In the genomic region with DNA sequence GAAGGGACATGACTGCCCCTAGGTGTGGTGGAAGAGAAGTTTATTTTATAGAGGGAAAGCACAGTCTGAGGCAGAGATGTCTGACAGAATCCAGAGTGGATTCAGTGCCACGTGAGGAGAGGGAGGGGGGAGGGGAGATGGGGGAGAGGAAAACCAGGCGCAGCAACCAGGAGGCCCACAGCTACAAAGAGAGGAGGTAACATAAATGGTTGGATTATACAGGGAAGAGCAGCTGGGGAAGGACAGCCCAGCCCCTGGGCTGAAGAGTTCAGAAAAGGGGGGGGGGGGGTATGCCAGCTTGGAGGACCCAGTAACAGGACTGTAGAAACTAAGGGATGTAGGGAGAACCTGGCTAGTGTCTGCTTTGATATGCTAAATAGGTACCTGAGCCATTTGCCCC, we compare ENCODE assay signal across 18 mouse cellular contexts. TPM values are rescaled to one million over a fixed set of nuclear protein-coding genes. Genes with fewer than 3 reads are reported as not detected.
DNase-seq lines count a peak whose midpoint lies in the region; ATAC-seq lines count a peak whose summit lies in the region.
"Had no signal": no experiment of that assay in that cellular context is flagged by ENCODE, and none has a peak within 500 bp of the region (broad histone marks: within the 10 kb centered on the region; RNA-seq: fewer than 3 reads in every experiment).

No protein-coding gene starts in this region.

- H3K9me3 ChIP-seq in forebrain, embryonic 11.5 days (ENCODE audit: control insufficient read depth, low read length) = no peaks in the 10 kb centered on the region
- H3K9me3 ChIP-seq in forebrain, embryonic 10.5 days = no peaks in the 10 kb centered on the region
- no peaks in the 10 kb centered on the region for H3K9me3 ChIP-seq in midbrain, embryonic 11.5 days (ENCODE audit: control insufficient read depth, low read length)
- no peaks in the 10 kb centered on the region for H3K9me3 ChIP-seq in midbrain, embryonic 10.5 days (replicated peaks)
- H3K9me3 ChIP-seq in intestine, embryonic 16.5 days (ENCODE audit: control insufficient read depth, low read length) = no peaks in the 10 kb centered on the region
- no peaks in the 10 kb centered on the region for H3K9me3 ChIP-seq in stomach, embryonic 15.5 days
- H3K9me3 ChIP-seq: forebrain, embryonic 15.5 days; limb, embryonic 15.5 days; neural tube, embryonic 13.5 days had no signal

- no peak overlapping the region for H3K9ac ChIP-seq in forebrain, embryonic 11.5 days (ENCODE audit: low read length)
- no peak overlapping the region for H3K9ac ChIP-seq in midbrain, embryonic 11.5 days (ENCODE audit: low read length)
- H3K9ac ChIP-seq in intestine, embryonic 16.5 days (ENCODE audit: low read depth, low read length) = no peak overlapping the region
- H3K9ac ChIP-seq in stomach, embryonic 15.5 days = no peak overlapping the region
- H3K9ac ChIP-seq: forebrain, embryonic 15.5 days; limb, embryonic 15.5 days; neural tube, embryonic 13.5 days had no signal

- H3K27me3 ChIP-seq in forebrain, embryonic 11.5 days (ENCODE audit: control insufficient read depth, insufficient read depth, low read length) = no peaks in the 10 kb centered on the region
- no peaks in the 10 kb centered on the region for H3K27me3 ChIP-seq in forebrain, embryonic 10.5 days (ENCODE audit: poor library complexity, severe bottlenecking)
- no peaks in the 10 kb centered on the region for H3K27me3 ChIP-seq in midbrain, embryonic 11.5 days (ENCODE audit: control insufficient read depth, insufficient read depth, low read length)
- H3K27me3 ChIP-seq in midbrain, embryonic 10.5 days (ENCODE audit: low read depth, poor library complexity, severe bottlenecking) = no peaks in the 10 kb centered on the region
- H3K27me3 ChIP-seq in intestine, embryonic 16.5 days (replicated peaks; ENCODE audit: control insufficient read depth, insufficient read depth, low read length) = no peaks in the 10 kb centered on the region
- no peaks in the 10 kb centered on the region for H3K27me3 ChIP-seq in stomach, embryonic 15.5 days (replicated peaks)
- H3K27me3 ChIP-seq: CH12.LX; forebrain, embryonic 15.5 days; limb, embryonic 15.5 days; neural tube, embryonic 13.5 days had no signal

- no peaks in the 10 kb centered on the region for H3K36me3 ChIP-seq in forebrain, embryonic 11.5 days (ENCODE audit: control insufficient read depth, insufficient read depth, low read length)
- peaks cover 3% of the 10 kb centered on the region; the same call in 1 of the 2 replicates for H3K36me3 ChIP-seq in forebrain, embryonic 10.5 days (replicated peaks)
- H3K36me3 ChIP-seq in midbrain, embryonic 11.5 days (ENCODE audit: control insufficient read depth, insufficient read depth, low read length) = no peaks in the 10 kb centered on the region
- no peaks in the 10 kb centered on the region for H3K36me3 ChIP-seq in midbrain, embryonic 10.5 days
- H3K36me3 ChIP-seq in intestine, embryonic 16.5 days (ENCODE audit: control insufficient read depth, insufficient read depth, low read length) = peaks cover 7% of the 10 kb centered on the region
- H3K36me3 ChIP-seq in stomach, embryonic 15.5 days = peaks cover 12% of the 10 kb centered on the region; the same call in 1 of the 2 replicates
- H3K36me3 ChIP-seq: forebrain, embryonic 15.5 days; neural tube, embryonic 13.5 days had no signal

- H3K4me1 ChIP-seq in forebrain, embryonic 11.5 days (replicated peaks; ENCODE audit: control insufficient read depth, insufficient read depth, low read length) = 0 out of 2 replicates have a peak, but pooled peaks cover 1% of the 10 kb centered on the region
- H3K4me1 ChIP-seq in forebrain, embryonic 10.5 days = peaks cover 28% of the 10 kb centered on the region
- H3K4me1 ChIP-seq in midbrain, embryonic 11.5 days (ENCODE audit: control insufficient read depth, insufficient read depth, low read length) = peaks cover 4% of the 10 kb centered on the region
- H3K4me1 ChIP-seq in midbrain, embryonic 10.5 days = peaks cover 48% of the 10 kb centered on the region
- H3K4me1 ChIP-seq in intestine, embryonic 16.5 days (ENCODE audit: control insufficient read depth, insufficient read depth, low read length) = no peaks in the 10 kb centered on the region
- H3K4me1 ChIP-seq in stomach, embryonic 15.5 days = no peaks in the 10 kb centered on the region
- H3K4me1 ChIP-seq: forebrain, embryonic 15.5 days; limb, embryonic 15.5 days had no signal

- H3K4me2 ChIP-seq in forebrain, embryonic 11.5 days (ENCODE audit: low read depth, low read length, severe bottlenecking) = no peak overlapping the region
- no peak overlapping the region for H3K4me2 ChIP-seq in midbrain, embryonic 11.5 days
- no peak overlapping the region for H3K4me2 ChIP-seq in intestine, embryonic 16.5 days (ENCODE audit: low read depth, low read length)
- H3K4me2 ChIP-seq in stomach, embryonic 15.5 days = no peak overlapping the region
- H3K4me2 ChIP-seq: forebrain, embryonic 15.5 days; limb, embryonic 15.5 days; neural tube, embryonic 13.5 days had no signal

- no peak overlapping the region for H3K27ac ChIP-seq in forebrain, embryonic 11.5 days (ENCODE audit: low read depth, low read length)
- H3K27ac ChIP-seq in forebrain, embryonic 10.5 days = no peak overlapping the region
- H3K27ac ChIP-seq in midbrain, embryonic 11.5 days (ENCODE audit: low read depth, low read length) = no peak overlapping the region
- no peak overlapping the region for H3K27ac ChIP-seq in midbrain, embryonic 10.5 days (replicated peaks)
- H3K27ac ChIP-seq in intestine, embryonic 16.5 days (ENCODE audit: low read length) = no peak overlapping the region
- no peak overlapping the region; the same call in 1 of the 2 replicates for H3K27ac ChIP-seq in stomach, embryonic 15.5 days
- H3K27ac ChIP-seq: forebrain, embryonic 15.5 days; limb, embryonic 15.5 days had no signal

- no peak overlapping the region for H3K4me3 ChIP-seq in forebrain, embryonic 11.5 days (ENCODE audit: low read depth, low read length)
- no peak overlapping the region for H3K4me3 ChIP-seq in forebrain, embryonic 10.5 days
- H3K4me3 ChIP-seq in midbrain, embryonic 11.5 days (ENCODE audit: low read depth, low read length) = no peak overlapping the region
- no peak overlapping the region for H3K4me3 ChIP-seq in midbrain, embryonic 10.5 days
- H3K4me3 ChIP-seq in intestine, embryonic 16.5 days (ENCODE audit: low read length) = no peak overlapping the region
- no peak overlapping the region for H3K4me3 ChIP-seq in stomach, embryonic 15.5 days (replicated peaks)
- H3K4me3 ChIP-seq: forebrain, embryonic 15.5 days; limb, embryonic 15.5 days; neural tube, embryonic 13.5 days had no signal

- DNase-seq in forebrain, embryonic 11.5 days (ENCODE audit: low spot score) = no peak
- DNase-seq in forebrain, embryonic 10.5 days (ENCODE audit: extremely low spot score, low spot score) = no peak
- peak; percentile 72 for DNase-seq in midbrain, embryonic 11.5 days (ENCODE audit: low spot score, missing footprints)
- no peak for DNase-seq in midbrain, embryonic 10.5 days (ENCODE audit: low spot score)
- DNase-seq in cerebellum, postnatal 10 days = no peak
- DNase-seq: adrenal gland, postnatal 10 days; cerebellum, adult 11-12 months; heart, postnatal 4 days; kidney, adult 11 months; kidney, postnatal 10 days; right cerebral cortex, postnatal 4 days had no signal

- ATAC-seq in forebrain, embryonic 11.5 days (replicated peaks; ENCODE audit: low FRiP score) = 0 out of 2 replicates have a peak, but pooled peaks have one; percentile 39
- ATAC-seq in midbrain, embryonic 11.5 days (ENCODE audit: low FRiP score) = peak; percentile 36
- peak; percentile 45; the same call in 1 of the 2 replicates for ATAC-seq in intestine, embryonic 16.5 days
- peak; percentile 37; the same call in 1 of the 2 replicates for ATAC-seq in stomach, embryonic 15.5 days (ENCODE audit: insufficient read depth, low FRiP score, low read depth)
- ATAC-seq in monocyte, adult 5-6 weeks (replicated peaks; ENCODE audit: insufficient number of reproducible peaks, low FRiP score, low TSS enrichment, poor library complexity, severe bottlenecking) = no peak
- ATAC-seq: forebrain, embryonic 15.5 days had no signal

- 13% methylated on average over 2 of the region's 2 CpGs for WGBS in forebrain, embryonic 11.5 days
- WGBS in forebrain, embryonic 10.5 days = 17% methylated on average over 2 of the region's 2 CpGs
- WGBS in midbrain, embryonic 11.5 days = 8% methylated on average over 2 of the region's 2 CpGs
- WGBS in midbrain, embryonic 10.5 days = 5% methylated on average over 2 of the region's 2 CpGs
- 0% methylated on average over 2 of the region's 2 CpGs for WGBS in intestine, embryonic 16.5 days
- WGBS in stomach, embryonic 15.5 days = 13% methylated on average over 2 of the region's 2 CpGs

RNA-seq across cellular contexts. Expression of gene Nid1, which starts 42.6 kb away (rescaled TPM):
- polyA plus RNA-seq in forebrain, embryonic 11.5 days (2014; fragmentation: Nextera tagmentation; extraction: Ambion mirVana) = 43.9 and 44.3 TPM in 2 replicates
- polyA plus RNA-seq in forebrain, embryonic 10.5 days (2016; fragmentation: Nextera tagmentation; extraction: Ambion mirVana) = 45.6 and 51.2 TPM in 2 replicates
- 42.7 and 44.2 TPM in 2 replicates for polyA plus RNA-seq in midbrain, embryonic 11.5 days (2014; fragmentation: Nextera tagmentation; extraction: Ambion mirVana)
- 38.3 and 49.5 TPM in 2 replicates for polyA plus RNA-seq in midbrain, embryonic 10.5 days (2016; fragmentation: Nextera tagmentation; extraction: Ambion mirVana)
- 58.7 and 69.7 TPM in 2 replicates for polyA plus RNA-seq in intestine, embryonic 16.5 days (2015; fragmentation: Nextera tagmentation; extraction: Ambion mirVana)
- polyA plus RNA-seq in stomach, embryonic 15.5 days (2015; fragmentation: Nextera tagmentation; extraction: Ambion mirVana) = 74.2 and 83.5 TPM in 2 replicates
- 1.8 to 8.3 TPM (median 3.0 TPM) in 3 replicates for total RNA-seq in monocyte, adult 5-6 weeks (2017)
